Mouse (Mus musculus): ENCODE measurements around the gene Shank1. TPM values are rescaled to one million over a fixed set of nuclear protein-coding genes. Genes with fewer than 3 reads are reported as not detected.
"Not testable (repeated sequence)": the region's sequence is repeated elsewhere in the genome, so short reads cannot be mapped to it uniquely, and the experiment has no call there.

The Shank1 gene
- polyA plus RNA-seq, 1 experiment from 2014 or later = 2.2 TPM

DNA sequence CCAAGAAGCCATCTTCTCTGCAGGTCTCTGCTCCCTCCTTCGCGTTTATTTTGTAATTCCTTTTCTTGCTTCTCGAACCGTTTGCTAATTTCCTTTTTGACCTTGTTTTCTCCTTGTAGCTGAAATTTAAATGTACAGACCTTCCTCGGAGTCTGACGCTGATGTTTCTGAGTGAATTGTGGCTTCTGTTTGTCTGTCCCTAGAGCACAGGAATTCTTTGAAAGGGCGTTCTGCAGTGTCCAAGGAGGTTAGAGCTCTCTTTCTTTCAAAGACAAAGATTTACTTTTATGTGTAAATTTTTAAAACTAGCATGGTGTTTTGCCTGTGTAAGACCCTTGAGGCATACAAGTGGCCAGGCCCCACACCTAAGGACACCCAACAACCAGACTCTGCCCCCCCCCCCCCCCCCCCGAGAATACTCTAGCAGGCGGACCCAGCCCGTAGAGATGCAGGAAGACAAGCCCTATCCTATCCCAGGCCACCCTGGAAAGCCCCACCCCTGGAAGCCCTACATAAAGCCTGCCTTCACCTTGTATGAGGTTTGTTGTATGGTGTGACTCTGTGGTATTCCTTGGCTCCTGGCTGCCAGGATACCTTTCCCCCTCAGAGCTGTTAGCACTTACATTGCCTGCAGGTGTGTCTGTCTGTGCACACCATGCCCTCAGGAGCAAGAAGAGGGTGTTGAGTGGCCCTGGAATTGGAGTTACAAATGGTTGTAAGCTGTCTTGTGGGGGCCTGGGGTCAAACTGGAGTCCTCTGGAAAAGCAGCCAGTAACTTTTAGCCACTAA lies 33.4 kb upstream of the Shank1 start:
- H3K4me3 ChIP-seq (replicated peaks) = no peak overlapping the region
- H3K27me3 ChIP-seq (replicated peaks) = 0 out of 2 replicates have a peak, but pooled peaks cover 8% of the 10 kb centered on the region
- H3K4me1 ChIP-seq = no peaks in the 10 kb centered on the region
- no peak overlapping the region for H3K4me2 ChIP-seq
- no peak; the same call in 1 of the 2 replicates for ATAC-seq (ENCODE audit: insufficient read depth, low FRiP score, low read depth)
- H3K27ac ChIP-seq = no peak overlapping the region
- H3K9ac ChIP-seq = no peak overlapping the region
- WGBS = 63% methylated on average over 10 of the region's 10 CpGs
- no peaks in the 10 kb centered on the region for H3K36me3 ChIP-seq
- H3K9me3 ChIP-seq = no peaks in the 10 kb centered on the region

DNA sequence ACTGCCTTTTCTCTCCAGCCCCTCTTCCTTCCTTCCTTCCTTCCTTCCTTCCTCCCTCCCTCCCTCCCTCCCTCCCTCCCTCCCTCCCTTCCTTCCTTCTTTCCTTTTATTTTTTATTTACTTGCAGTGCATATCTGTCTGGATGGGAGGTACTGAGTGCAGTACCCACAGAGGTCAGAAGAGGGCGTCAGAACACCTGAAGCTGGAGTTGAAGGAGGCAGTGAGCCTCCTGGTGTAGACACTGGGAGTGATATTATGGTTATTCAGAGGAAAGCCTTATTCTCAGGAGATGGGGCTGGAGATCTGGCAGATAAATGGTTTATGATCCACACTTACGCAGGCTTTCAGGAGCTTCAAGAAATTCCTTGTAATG lies 32.8 kb upstream of the Shank1 start:
- WGBS = 44% methylated on average over 2 of the region's 2 CpGs
- H3K36me3 ChIP-seq = no peaks in the 10 kb centered on the region

DNA sequence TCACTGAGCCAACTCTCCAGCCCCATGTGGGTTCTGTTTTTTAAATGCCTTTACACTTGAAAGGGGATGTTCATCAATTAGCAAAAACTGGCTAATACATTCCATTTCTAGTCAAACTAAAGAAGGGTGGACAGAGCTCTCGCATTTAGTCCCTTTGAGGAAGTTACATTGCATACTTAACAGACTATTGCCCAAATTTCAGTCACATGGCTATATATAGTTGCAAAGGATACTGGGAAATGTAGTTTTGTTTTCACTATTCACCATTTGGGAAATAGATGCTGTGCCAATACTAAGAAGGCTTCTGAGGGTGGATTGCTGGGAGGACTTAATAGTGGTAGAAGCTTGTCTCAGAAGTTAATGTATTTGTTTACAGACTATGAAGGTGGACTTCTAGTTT lies 29.1 kb upstream of the Shank1 start:
- ATAC-seq (ENCODE audit: insufficient read depth, low FRiP score, low read depth) = no peak
- no peak overlapping the region for H3K4me3 ChIP-seq (replicated peaks)
- H3K36me3 ChIP-seq = no peaks in the 10 kb centered on the region
- no peak overlapping the region for H3K4me2 ChIP-seq
- no peaks in the 10 kb centered on the region for H3K4me1 ChIP-seq
- no peaks in the 10 kb centered on the region for H3K9me3 ChIP-seq
- no peak overlapping the region for H3K27ac ChIP-seq
- WGBS = 60% methylated on average over 1 of the region's 1 CpGs
- H3K27me3 ChIP-seq (replicated peaks) = no peaks in the 10 kb centered on the region
- H3K9ac ChIP-seq = no peak overlapping the region

More for the DNA sequence above, 32.8 kb upstream of the Shank1 start:
- H3K27me3 ChIP-seq (replicated peaks) = 0 out of 2 replicates have a peak, but pooled peaks cover 8% of the 10 kb centered on the region
- H3K4me2 ChIP-seq = no peak overlapping the region
- H3K9me3 ChIP-seq = no peaks in the 10 kb centered on the region
- H3K27ac ChIP-seq = no peak overlapping the region
- ATAC-seq (ENCODE audit: insufficient read depth, low FRiP score, low read depth) = no peak
- H3K4me3 ChIP-seq (replicated peaks) = no peak overlapping the region
- no peak overlapping the region for H3K9ac ChIP-seq
- no peaks in the 10 kb centered on the region for H3K4me1 ChIP-seq

DNA sequence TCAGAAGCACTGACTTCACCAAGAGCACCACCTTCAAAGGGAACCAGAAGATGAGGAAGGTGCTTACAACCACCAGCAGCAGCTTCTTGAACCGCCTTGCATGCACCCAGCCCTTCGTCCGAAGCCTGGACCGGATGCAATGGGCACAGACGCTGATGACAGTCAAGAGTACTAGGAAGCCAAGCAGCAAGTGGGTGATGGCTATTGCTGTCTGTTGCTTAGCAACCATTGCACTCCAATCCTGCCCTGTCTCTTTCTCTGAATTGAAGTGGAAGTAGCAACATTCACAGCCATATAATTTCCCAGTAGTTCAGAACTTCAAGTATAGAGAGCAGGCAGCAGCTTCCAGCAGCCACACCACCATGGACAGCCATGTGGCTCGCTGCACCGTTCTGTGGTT lies 28.5 kb upstream of the Shank1 start:
- Histone ChIP-seq H3K36me3 (no peaks in the 10 kb centered on the region), H3K4me2 (no peak overlapping the region), H3K9me3 (no peaks in the 10 kb centered on the region), H3K27ac (no peak overlapping the region), H3K9ac (no peak overlapping the region), H3K4me1 (no peaks in the 10 kb centered on the region), H3K4me3 (replicated peaks) (no peak overlapping the region), H3K27me3 (replicated peaks) (no peaks in the 10 kb centered on the region)
- 80% methylated on average over 7 of the region's 7 CpGs for WGBS
- no peak for ATAC-seq (ENCODE audit: insufficient read depth, low FRiP score, low read depth)

DNA sequence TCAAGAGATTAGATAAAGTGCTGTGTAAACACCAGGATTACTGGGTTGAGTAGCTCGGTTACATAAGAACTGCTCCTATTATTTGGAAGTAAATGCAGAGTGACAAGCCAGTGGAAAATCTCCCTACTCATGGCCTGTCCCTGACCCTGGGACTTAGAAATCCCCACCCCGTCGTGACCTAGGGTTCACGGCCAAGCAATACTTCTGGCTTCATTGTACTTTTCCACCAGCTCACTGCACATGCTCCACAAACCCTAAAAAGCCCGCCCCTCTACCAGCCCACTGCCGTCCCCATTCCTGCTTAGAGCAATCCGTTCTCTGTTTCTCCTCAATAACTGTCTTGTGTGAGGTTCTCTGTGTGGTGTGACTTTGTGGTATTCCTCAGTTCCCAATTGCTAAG lies 22.3 kb upstream of the Shank1 start:
- no peak overlapping the region for H3K4me3 ChIP-seq (replicated peaks)
- no peaks in the 10 kb centered on the region for H3K27me3 ChIP-seq (replicated peaks)
- no peak overlapping the region for H3K4me2 ChIP-seq
- H3K9ac ChIP-seq = no peak overlapping the region
- WGBS = 55% methylated on average over 7 of the region's 7 CpGs
- H3K27ac ChIP-seq = no peak overlapping the region
- no peaks in the 10 kb centered on the region for H3K9me3 ChIP-seq
- no peak for ATAC-seq (ENCODE audit: insufficient read depth, low FRiP score, low read depth)
- H3K36me3 ChIP-seq = no peaks in the 10 kb centered on the region
- no peaks in the 10 kb centered on the region for H3K4me1 ChIP-seq

DNA sequence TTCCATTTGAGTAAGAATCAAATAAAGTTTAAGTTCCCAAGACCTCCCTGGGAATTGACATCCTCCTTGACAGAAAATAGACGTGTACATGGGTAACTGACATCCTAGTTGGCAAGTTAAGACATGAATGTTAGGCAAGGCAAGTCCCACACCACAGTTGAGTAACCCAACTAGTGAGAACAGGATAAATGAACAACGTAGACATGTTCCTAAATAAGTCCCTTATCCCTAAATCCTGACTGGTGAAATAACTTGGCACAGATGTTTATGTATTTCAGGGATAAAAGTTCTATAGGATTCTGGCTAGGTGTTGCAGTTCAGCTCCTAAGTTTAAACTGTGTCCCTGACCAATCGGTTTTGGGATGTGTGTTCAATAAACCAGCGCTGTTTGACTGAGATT lies 19.1 kb upstream of the Shank1 start:
- ATAC-seq (ENCODE audit: insufficient read depth, low FRiP score, low read depth) = no peak
- no peak overlapping the region for H3K27ac ChIP-seq
- 64% methylated on average over 4 of the region's 4 CpGs for WGBS
- H3K9me3 ChIP-seq = no peaks in the 10 kb centered on the region
- no peak overlapping the region for H3K4me3 ChIP-seq (replicated peaks)
- H3K36me3 ChIP-seq = no peaks in the 10 kb centered on the region
- no peak overlapping the region for H3K4me2 ChIP-seq
- H3K9ac ChIP-seq = no peak overlapping the region
- no peaks in the 10 kb centered on the region for H3K27me3 ChIP-seq (replicated peaks)
- no peaks in the 10 kb centered on the region for H3K4me1 ChIP-seq

- no peaks in the 10 kb centered on the region for H3K9me3 ChIP-seq
- ATAC-seq (ENCODE audit: insufficient read depth, low FRiP score, low read depth) = no peak
These were observed 18.6 kb upstream of the Shank1 start for GRCm38 (mm10) chr7:44291418-44291817.

GRCm38 (mm10) chr7:44297501-44297900 lies 12.6 kb upstream of the Shank1 start:
- H3K9me3 ChIP-seq; H3K27ac ChIP-seq; H3K36me3 ChIP-seq; H3K9ac ChIP-seq; H3K4me3 ChIP-seq (replicated peaks); H3K4me1 ChIP-seq; H3K27me3 ChIP-seq (replicated peaks); H3K4me2 ChIP-seq; ATAC-seq (ENCODE audit: insufficient read depth, low FRiP score, low read depth): not testable (repeated sequence)
- WGBS = 87% methylated on average over 2 of the region's 2 CpGs

More at GRCm38 (mm10) chr7:44291418-44291817, 18.6 kb upstream of the Shank1 start:
- no peak overlapping the region for H3K4me3 ChIP-seq (replicated peaks)
- H3K4me2 ChIP-seq = no peak overlapping the region
- 53% methylated on average over 4 of the region's 4 CpGs for WGBS
- H3K27me3 ChIP-seq (replicated peaks) = no peaks in the 10 kb centered on the region
- no peaks in the 10 kb centered on the region for H3K36me3 ChIP-seq
- no peak overlapping the region for H3K9ac ChIP-seq
- no peak overlapping the region for H3K27ac ChIP-seq
- no peaks in the 10 kb centered on the region for H3K4me1 ChIP-seq

DNA sequence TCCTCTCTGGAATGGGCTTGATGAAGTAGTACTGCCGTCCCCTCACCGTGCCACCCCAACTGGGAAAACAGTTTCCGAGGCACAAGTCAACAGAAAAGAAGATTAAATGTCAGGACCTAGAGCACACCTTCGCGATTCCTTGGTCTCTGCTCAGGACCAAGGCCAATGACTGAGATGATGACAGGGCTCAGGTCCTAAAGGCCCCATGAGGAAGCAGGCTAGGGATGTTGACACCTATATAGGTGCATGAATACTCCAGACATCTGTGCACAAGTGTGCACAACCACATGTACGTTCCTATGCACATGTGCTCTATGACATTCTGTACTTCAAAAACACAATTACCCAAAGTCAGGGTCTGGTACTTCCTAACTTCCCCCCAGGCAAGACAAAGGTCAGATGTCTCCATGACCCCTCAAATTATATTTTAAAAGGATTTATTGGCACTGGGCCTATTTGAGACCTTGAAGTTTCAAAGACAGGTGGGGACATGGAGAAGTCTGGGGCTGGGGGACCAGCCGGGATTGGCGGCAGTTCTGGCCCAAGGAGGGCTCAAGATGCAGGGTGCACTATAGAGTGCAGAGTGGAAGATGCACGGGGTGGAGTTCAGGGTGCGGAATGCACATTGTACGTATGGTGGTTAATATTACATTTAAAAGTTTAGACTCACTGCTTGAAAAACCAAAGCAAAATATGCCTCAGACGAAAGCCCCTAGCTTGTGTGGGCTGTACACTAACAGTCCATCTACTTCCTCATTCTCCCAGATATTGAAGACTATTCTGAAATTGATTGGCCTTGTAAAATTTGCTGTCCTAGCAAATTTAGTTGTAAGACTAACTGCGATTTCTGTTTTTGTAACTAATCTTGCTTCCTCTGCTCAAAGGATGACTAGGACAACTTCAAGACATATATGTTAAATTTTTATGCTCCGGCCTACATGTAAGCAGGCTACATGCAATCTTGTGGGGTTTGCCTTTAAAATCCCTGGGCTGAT lies 6.4 kb upstream of the Shank1 start:
- H3K9me3 ChIP-seq = no peaks in the 10 kb centered on the region
- H3K9ac ChIP-seq = peak overlapping the region; percentile 94
- ATAC-seq (ENCODE audit: insufficient read depth, low FRiP score, low read depth) = no peak
- 80% methylated on average over 14 of the region's 14 CpGs for WGBS
- no peaks in the 10 kb centered on the region for H3K36me3 ChIP-seq
- peak overlapping the region; percentile 95 for H3K27ac ChIP-seq
- peaks cover 18% of the 10 kb centered on the region for H3K4me1 ChIP-seq
- no peaks in the 10 kb centered on the region for H3K27me3 ChIP-seq (replicated peaks)
- H3K4me2 ChIP-seq = peak overlapping the region; percentile 79
- peak overlapping the region; percentile 77 for H3K4me3 ChIP-seq (replicated peaks)

GRCm38 (mm10) chr7:44304463-44304774 lies 5.6 kb upstream of the Shank1 start:
- no peaks in the 10 kb centered on the region for H3K36me3 ChIP-seq
- H3K27me3 ChIP-seq (replicated peaks) = no peaks in the 10 kb centered on the region
- H3K27ac ChIP-seq = peak overlapping the region; percentile 95
- ATAC-seq (ENCODE audit: insufficient read depth, low FRiP score, low read depth) = peak; percentile 1; the same call in 1 of the 2 replicates
- H3K9me3 ChIP-seq = no peaks in the 10 kb centered on the region
- WGBS = 1% methylated on average over 25 of the region's 25 CpGs
- H3K4me1 ChIP-seq = peaks cover 18% of the 10 kb centered on the region
- peak overlapping the region; percentile 77 for H3K4me3 ChIP-seq (replicated peaks)
- peak overlapping the region; percentile 79 for H3K4me2 ChIP-seq
- peak overlapping the region; percentile 94 for H3K9ac ChIP-seq

DNA sequence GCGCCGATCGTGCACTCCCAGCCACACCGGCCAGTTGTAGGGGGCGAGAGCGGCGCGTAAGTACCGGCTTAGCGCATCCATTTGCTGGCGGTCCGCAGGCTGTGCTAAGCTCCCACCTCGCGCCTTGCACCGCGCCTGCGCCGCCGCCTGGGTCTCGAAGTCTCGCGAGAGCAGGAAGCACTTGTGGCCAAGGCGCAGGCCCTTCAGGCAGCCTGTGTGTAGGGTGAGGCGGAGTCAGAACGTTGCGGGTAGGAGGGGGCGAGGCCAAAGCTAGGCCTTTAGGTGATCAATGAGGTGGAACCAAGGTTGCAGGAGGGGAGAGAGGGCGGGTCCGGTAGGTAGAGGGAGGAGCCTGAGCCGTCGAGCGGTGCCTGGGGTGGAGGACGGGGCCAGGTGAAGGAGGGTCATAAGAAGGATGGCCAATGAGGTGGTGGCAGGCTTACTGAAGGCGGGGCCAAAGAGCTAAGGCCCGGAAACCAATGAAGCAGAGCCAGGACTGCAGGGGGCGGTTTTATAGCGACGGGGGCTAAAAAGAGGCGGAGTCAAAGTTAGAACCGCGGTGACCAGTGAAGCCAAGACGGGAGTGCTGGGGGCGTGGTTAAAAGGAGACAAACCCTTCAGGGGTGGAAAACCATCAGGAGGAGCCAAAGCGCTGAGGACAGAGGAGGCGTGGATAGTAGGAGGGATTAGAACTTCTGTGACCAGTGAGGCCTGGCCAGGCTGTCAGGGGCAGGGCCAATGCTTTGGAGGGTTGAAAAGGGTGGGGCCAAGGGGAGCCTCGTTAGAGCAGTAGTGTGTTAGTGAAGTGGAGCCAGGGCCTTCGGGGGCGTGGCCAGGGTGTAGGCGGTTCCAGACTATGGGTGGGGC lies 5.0 kb upstream of the Shank1 start:
- peak overlapping the region; percentile 94 for H3K9ac ChIP-seq
- H3K27ac ChIP-seq = peak overlapping the region; percentile 95
- H3K36me3 ChIP-seq = no peaks in the 10 kb centered on the region
- H3K4me2 ChIP-seq = peak overlapping the region; percentile 79
- H3K9me3 ChIP-seq = no peaks in the 10 kb centered on the region
- peaks cover 18% of the 10 kb centered on the region for H3K4me1 ChIP-seq
- peak overlapping the region; percentile 77 for H3K4me3 ChIP-seq (replicated peaks)
- peak; percentile 94 for ATAC-seq (ENCODE audit: insufficient read depth, low FRiP score, low read depth)
- WGBS = under 1% methylated on average over 49 of the region's 49 CpGs
- H3K27me3 ChIP-seq (replicated peaks) = no peaks in the 10 kb centered on the region

All from stomach, embryonic 15.5 days (tissue).